Mouse (Mus musculus): ENCODE measurements at regions not wholly inside any gene's neighbourhood (a gene's known extent, or its start where the extent isn't known, plus 50 kb on each side); places are given as distances from the start of the nearest gene placed in this dataset.

GRCm38 (mm10) chr6:126588761-126589160 lies 53.5 kb upstream of the Kcna5 start:
- Histone ChIP-seq H3K27ac (ENCODE audit: low read depth, low read length) (no peak overlapping the region), H3K9me3 (ENCODE audit: control insufficient read depth, low read length) (no peaks in the 10 kb centered on the region), H3K9ac (ENCODE audit: low read depth, low read length) (no peak overlapping the region), H3K36me3 (ENCODE audit: control insufficient read depth, insufficient read depth, low read length) (no peaks in the 10 kb centered on the region), H3K4me2 (ENCODE audit: low read length) (no peak overlapping the region), H3K27me3 (replicated peaks; ENCODE audit: control insufficient read depth, insufficient read depth, low read length) (no peaks in the 10 kb centered on the region), H3K4me3 (ENCODE audit: low read length) (no peak overlapping the region), H3K4me1 (ENCODE audit: control insufficient read depth, insufficient read depth, low read depth, low read length) (no peaks in the 10 kb centered on the region; the same call in 1 of the 2 replicates)
- 87% methylated on average over 5 of the region's 5 CpGs for WGBS
- ATAC-seq: no peak

- no peak overlapping the region for H3K27ac ChIP-seq (ENCODE audit: low read depth, low read length)
- no peak overlapping the region for H3K4me2 ChIP-seq (ENCODE audit: low read length)
- no peaks in the 10 kb centered on the region for H3K36me3 ChIP-seq (ENCODE audit: control insufficient read depth, insufficient read depth, low read length)
- no peak overlapping the region for H3K9ac ChIP-seq (ENCODE audit: low read depth, low read length)
- no peaks in the 10 kb centered on the region for H3K9me3 ChIP-seq (ENCODE audit: control insufficient read depth, low read length)
- no peak overlapping the region for H3K4me3 ChIP-seq (ENCODE audit: low read length)
- 90% methylated on average over 1 of the region's 1 CpGs for WGBS
- H3K27me3 ChIP-seq (replicated peaks; ENCODE audit: control insufficient read depth, insufficient read depth, low read length): no peaks in the 10 kb centered on the region
- no peaks in the 10 kb centered on the region; the same call in 1 of the 2 replicates for H3K4me1 ChIP-seq (ENCODE audit: control insufficient read depth, insufficient read depth, low read depth, low read length)
- no peak for ATAC-seq
These were observed 52.3 kb upstream of the Kcna5 start for GRCm38 (mm10) chr6:126587476-126587875.

- no peaks in the 10 kb centered on the region for H3K27me3 ChIP-seq (replicated peaks; ENCODE audit: control insufficient read depth, insufficient read depth, low read length)
- no peak overlapping the region for H3K9ac ChIP-seq (ENCODE audit: low read depth, low read length)
- peak; percentile 87 for ATAC-seq
- no peaks in the 10 kb centered on the region; the same call in 1 of the 2 replicates for H3K4me1 ChIP-seq (ENCODE audit: control insufficient read depth, insufficient read depth, low read depth, low read length)
- no peak overlapping the region for H3K4me2 ChIP-seq (ENCODE audit: low read length)
- 44% methylated on average over 7 of the region's 7 CpGs for WGBS
- H3K9me3 ChIP-seq (ENCODE audit: control insufficient read depth, low read length): no peaks in the 10 kb centered on the region
- H3K36me3 ChIP-seq (ENCODE audit: control insufficient read depth, insufficient read depth, low read length): no peaks in the 10 kb centered on the region
- H3K4me3 ChIP-seq (ENCODE audit: low read length): no peak overlapping the region
- H3K27ac ChIP-seq (ENCODE audit: low read depth, low read length): no peak overlapping the region
These were observed 50.6 kb upstream of the Kcna5 start for GRCm38 (mm10) chr6:126585813-126586212.

Measured in hindbrain, embryonic 16.5 days (tissue).